Mouse (Mus musculus): ENCODE results near the gene Emsy.

DNA sequence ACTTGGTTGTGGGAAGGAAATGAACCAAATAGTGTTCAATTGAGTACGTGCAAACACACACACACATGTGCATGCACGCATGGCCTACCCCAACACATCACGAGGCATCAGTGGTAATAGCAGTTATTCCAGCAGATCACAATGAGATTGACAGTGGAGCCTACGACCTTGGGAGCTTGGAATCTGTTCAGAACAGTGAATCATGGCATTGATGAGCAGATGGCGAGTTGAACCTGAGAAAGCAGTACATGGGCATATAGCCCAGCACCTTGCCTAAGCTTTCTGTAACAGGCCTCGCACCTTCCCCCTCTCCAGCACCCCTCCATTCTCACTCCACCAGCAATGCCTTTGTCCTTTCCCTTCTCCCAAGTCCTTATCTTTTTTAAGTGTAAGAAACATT is 9.1 kb upstream of the Emsy start:
- TF ChIP-seq CTCF (IDR thresholded peaks at IDR 0.05; ENCODE audit: extremely low read depth, insufficient read length, insufficient replicate concordance, low read depth, low read length) (no peak), POLR2A (IDR thresholded peaks at IDR 0.05; ENCODE audit: low read depth, low read length) (no peak)
